Mouse (Mus musculus) right cerebral cortex, postnatal 4 days (tissue): ENCODE measurements around the gene Rgma.

Experiments used
- DNase-seq: peaks from one replicate; pipeline ENCODE4 v3.0.0-alpha.2; 2022

The Rgma gene

DNA sequence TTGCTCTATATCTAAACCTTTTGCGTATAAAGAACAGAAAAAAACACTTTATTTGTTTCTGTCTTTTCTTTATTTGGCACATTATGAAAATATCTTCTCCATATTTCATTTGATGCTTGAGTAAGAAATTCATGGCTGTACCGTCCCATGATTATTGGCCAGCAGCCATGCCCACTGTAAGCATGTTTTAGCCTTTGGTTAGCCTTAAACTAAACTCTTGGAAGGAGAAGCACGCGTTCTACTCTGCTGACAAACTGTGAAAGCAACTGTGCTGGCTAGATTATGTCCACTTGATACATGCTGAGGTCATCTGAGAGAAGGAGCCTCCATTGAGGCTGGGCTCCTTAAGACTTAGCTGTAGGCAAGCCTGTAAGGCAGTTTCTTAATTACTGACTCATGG is 66.9 kb downstream of the Rgma start:
- DNase-seq: no peak

GRCm38 (mm10) chr7:73451594-73451993 is 76.3 kb downstream of the Rgma start:
- DNase-seq: no peak

DNA sequence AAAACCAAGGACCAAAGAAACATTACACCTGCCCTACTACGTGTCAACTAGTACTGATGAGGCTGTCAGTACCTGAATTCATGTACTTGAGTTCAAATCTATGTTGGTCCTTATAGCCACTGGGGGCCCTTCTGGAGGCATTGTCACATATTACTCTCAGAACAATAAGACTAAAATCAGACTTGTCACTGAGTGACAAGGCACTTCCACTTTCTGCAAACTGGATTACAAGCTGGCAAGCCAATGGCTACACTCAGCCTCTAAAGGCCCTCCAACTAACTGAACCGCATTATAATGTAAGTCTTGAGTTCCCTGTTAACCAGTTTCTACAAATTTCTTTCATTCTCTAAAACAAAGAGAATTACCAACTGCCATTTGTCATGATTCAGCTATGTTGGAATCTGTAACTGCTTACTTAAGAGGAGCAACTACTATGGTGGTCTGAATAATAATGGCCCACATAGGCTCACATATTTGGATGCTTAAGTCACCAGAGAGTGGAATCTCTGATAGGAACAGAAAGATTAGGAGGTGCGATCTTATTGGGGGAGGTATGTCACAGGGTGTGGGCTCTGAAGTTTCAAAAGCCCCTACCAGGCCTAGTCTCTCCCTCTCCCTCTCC is 77.0 kb downstream of the Rgma start:
- no peak for DNase-seq

- no peak for DNase-seq
Measured at GRCm38 (mm10) chr7:73454113-73454512, 78.8 kb downstream of the Rgma start.

DNA sequence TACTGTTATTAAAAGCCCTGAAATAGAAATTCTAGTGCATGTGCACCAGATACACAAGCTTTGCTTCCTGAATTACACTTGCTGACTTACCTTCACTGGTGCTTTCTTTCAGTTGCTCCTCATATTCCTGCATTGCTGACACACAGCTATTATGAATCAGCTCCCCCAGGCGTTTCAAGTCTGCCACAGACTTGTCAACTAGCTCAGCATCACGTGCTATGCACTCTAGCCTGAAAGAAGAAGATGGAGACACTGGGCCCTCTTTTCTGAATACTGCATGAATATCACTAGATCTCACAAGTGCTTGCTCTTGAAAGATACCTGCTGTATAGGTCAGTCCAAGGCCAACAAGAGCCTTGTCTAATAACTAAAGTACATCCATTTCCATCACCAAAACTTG is 88.2 kb downstream of the Rgma start:
- no peak for DNase-seq

GRCm38 (mm10) chr7:73467741-73468140 is 92.4 kb downstream of the Rgma start:
- no peak for DNase-seq
